Mouse (Mus musculus) left cerebral cortex, adult 8-10 months (tissue): ENCODE results near the gene Mob3b. TPM values are rescaled to one million over a fixed set of nuclear protein-coding genes. Genes with fewer than 3 reads are reported as not detected.
"Not testable (repeated sequence)": the region's sequence is repeated elsewhere in the genome, so short reads cannot be mapped to it uniquely, and the experiment has no call there.

Experiments
- DNase-seq, 2 experiments: peaks; one replicate each; pipeline ENCODE4 v3.0.0; 2022; ENCODE audit warnings: low spot score in 2 of 2
- total RNA-seq, 4 experiments: library from RNA; stranded (reverse); gene quantifications; 2 replicates each; pipeline ENCODE4 v1.2.4; 2022

The Mob3b gene
- total RNA-seq, 4 experiments from 2014 or later = 6.3 to 8.9 (median 7.7) TPM

DNA sequence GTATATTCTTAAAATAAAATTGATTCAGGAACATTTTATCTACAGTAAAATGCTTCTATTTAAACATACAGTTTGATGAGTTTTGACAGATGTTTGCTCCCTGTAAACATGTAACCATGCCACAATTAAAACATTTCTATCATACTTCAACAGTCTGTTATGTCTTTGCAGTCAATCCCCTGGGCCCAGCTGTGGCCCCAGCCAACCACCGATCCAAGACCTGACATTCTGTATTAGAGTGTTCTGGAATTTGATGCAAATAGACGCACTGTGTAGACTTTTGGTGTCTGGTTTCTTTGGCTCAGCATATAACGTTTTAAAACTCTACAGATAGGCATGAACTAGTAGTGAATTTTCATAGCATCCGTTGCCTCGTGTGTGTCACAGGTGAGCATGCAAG is 182.5 kb downstream of the Mob3b start:
- no peak for DNase-seq

DNA sequence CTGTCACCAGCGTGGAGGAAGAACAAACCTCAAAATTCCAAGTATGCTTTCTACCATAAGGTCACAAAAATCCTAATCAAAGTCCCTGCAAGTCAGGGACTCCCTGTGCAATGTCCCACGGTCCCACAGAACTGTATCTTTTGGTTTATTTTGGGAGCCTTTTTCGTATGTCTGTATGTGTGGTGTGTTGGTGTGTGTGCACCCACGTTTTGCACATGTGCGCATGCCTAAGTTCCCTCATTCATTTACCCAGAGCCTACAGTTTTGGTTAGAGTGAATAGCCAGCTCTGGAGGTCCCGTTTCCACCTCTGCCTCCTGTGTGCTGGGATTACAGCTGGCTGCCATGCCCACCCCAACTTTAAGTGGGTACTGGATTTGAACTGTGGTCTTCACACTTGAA is 189.7 kb downstream of the Mob3b start:
- no peak for DNase-seq

- peak in 1 of 2 experiments; percentile 82 for DNase-seq
Measured at GRCm38 (mm10) chr4:34966336-34966957, 190.8 kb downstream of the Mob3b start.

- DNase-seq = no peak
Measured at GRCm38 (mm10) chr4:34964906-34965305, 192.4 kb downstream of the Mob3b start.

DNA sequence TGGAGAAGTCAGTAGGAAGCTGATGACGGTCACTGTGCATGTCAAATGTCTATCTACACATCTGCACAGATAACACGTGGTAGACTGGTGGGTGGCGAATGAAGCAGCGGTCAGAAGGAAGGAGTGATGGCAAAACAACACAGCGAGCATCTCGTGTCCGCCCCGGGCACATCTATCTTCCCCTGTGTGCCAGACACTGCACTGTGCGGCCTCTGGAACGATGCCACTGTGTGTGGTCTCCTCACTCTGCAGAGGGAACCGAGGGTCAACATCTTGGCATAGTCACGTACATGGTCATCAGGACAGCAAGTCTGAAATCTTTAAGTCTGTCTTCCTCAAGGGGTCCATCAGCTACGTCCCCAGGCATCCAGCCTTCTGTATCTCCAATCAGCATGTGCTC is 193.3 kb downstream of the Mob3b start:
- DNase-seq = no peak

- DNase-seq = no peak
Measured at GRCm38 (mm10) chr4:34960781-34961560, 196.3 kb downstream of the Mob3b start.

- no peak for DNase-seq
Measured at GRCm38 (mm10) chr4:34959477-34959876, 197.8 kb downstream of the Mob3b start.

GRCm38 (mm10) chr4:34958155-34959028 is 198.9 kb downstream of the Mob3b start:
- no peak for DNase-seq

GRCm38 (mm10) chr4:34953716-34954115 is 203.6 kb downstream of the Mob3b start:
- no peak for DNase-seq

GRCm38 (mm10) chr4:34947181-34947580 is 210.1 kb downstream of the Mob3b start:
- no peak for DNase-seq

GRCm38 (mm10) chr4:34941046-34941445 is 216.2 kb downstream of the Mob3b start:
- no peak for DNase-seq

DNA sequence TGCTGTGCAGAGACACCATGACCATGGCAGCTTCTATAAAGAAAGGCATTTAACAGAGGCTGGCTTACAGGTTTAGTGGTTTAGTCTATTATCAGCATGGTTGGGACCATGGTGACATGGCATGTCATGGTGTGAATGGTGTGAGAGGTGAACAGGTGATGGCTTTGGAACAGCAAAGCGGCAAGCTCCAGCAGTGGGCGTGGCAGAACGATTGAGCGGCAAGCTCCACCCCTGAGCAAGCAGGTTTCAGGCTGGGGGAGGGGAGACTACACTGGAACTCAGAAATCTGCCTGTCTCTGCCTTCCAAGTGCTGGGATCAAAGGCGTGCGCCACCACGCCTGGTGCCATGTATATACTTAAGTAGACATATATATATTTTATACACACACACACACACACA is 228.9 kb downstream of the Mob3b start:
- DNase-seq = not testable (repeated sequence)

DNA sequence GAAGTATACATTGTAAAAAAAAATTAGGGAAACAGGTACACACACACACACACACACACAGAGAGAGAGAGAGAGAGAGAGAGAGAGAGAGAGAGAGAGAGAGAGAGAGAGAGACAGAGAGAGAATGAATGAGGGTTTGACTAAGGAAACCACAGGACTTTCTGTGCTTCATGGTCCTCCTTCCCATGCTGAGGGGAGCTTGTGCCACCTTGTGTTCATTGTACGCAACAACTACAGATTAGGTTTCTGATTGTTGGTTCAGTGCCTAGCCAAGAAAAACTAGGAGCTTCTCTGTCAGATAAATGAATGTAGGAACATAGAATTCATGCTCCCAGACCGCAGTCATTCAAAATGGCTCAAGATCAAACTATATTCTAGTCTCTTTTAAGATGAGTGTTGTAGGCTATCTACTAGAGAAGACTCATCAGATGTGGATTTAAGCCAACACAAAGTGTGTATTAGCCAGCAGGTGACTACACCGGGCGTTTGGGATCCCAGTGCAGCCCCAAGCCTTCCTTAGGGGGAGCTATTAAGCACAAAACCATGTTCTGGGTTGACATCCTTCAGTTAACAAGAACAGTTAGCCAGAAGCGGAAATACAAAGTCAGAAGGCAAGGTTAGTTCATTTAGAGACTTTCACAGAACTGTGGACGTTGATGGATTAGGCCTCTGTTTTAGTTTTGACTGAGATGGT is 235.0 kb downstream of the Mob3b start:
- DNase-seq = peak in 1 of 2 experiments; percentile 12

GRCm38 (mm10) chr4:34917400-34917799 is 239.9 kb downstream of the Mob3b start:
- DNase-seq = no peak

GRCm38 (mm10) chr4:34912171-34912570 is 245.1 kb downstream of the Mob3b start:
- DNase-seq = no peak

GRCm38 (mm10) chr4:34911401-34911800 is 245.9 kb downstream of the Mob3b start:
- DNase-seq = no peak

DNA sequence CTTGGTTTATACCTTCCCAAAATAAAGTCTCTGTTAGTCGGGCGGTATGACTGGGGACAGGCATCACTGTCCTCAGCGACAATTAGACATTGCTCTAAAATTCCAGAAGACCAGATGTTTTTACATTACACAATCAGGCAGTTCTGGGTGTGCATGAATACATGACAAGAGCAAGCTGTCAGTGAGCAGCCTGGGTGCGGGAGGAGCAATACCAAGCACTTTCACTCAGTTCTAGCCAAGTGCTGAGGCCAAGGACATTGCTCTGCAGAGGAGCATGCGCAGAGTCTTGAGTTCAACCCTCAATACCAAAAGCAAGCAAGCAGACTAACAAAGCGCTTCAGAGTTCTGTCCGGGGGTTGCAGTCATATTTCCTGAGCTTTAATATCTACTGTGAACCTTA is 249.2 kb downstream of the Mob3b start:
- DNase-seq = no peak

DNA sequence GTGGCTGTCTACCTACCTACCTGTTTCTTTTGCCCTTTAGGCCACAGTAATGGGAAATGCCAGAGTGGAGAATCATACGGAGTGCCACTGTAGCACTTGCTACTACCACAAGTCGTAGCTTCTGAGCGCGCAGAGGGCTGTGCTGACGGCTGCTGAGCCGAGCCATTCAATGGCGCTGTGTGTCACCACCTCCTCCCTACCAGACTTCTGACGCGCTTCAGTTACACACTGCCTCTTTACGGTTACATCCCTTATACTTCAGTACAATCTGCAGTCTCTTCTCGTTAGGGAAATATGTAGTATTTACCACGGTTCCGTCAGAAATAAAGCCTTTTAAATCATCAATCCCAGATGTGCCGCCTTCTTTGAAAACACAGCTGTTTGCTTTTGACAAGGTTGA is 250.3 kb downstream of the Mob3b start:
- DNase-seq = no peak

DNA sequence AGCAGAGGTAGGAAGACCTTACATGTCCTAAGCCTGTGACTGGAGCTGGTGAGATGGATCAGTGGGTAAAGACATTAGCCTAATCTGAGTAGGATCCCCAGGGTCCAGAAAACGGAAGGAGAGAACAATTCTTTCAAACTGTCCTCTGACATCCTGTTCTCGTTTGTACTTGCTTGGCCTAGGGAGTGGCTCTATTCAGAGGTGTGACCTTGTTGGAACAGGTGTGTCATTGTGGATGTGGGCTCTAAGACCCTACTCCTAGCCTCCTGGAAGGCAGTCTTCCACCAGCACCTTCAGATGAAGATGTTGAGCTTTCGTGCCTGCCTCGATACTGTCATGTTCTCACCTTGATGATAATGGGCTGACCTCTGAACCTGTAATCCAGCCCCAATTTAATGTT is 251.1 kb downstream of the Mob3b start:
- DNase-seq = no peak

GRCm38 (mm10) chr4:34905396-34905795 is 251.9 kb downstream of the Mob3b start:
- no peak for DNase-seq

GRCm38 (mm10) chr4:34901582-34901981 is 255.7 kb downstream of the Mob3b start:
- not testable (repeated sequence) for DNase-seq
